Mouse (Mus musculus): ENCODE results near the gene Rbm34.

DNA sequence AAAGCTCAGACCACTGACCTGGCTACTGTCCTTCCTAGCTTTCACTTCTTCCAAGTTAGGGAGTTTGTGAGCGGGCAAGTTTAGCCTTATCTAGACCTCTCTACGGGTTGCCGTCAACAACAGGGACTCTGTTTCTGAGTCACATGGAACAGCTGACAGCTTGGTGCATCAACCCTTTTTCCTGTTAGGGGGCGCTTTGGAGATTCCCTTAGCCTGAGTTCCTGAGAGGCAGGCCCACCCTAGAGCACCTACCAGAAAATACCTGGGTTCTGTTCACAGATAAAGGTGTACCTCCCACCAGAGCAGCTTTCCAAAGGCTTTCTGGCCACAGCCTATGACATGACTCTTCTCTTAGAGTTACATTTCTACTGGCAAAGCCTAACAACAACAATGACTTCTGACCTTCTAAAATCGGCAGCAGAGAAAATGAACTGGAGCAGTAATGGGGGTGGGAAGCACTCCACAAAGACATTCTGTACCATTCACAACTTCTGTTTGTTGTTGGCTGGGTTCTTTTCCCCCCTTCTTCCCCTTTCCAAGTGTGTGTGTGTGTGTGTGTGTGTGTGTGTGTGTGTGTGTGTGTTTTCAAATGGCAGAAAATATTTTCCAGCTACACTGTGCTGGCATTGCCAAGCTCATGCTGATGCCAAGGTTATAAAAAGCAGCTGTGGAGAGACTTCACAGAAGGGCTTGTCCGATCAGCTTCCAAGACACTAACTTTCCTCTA lies 53.5 kb downstream of the Rbm34 start:
- no peak for TF ChIP-seq UBTF (IDR thresholded peaks at IDR 0.05; ENCODE audit: low read depth, low read length)
- no peak for TF ChIP-seq ZNF384 (IDR thresholded peaks at IDR 0.05; ENCODE audit: low read depth, low read length)
- no peak for TF ChIP-seq HCFC1 (IDR thresholded peaks at IDR 0.05; ENCODE audit: low read depth, low read length)

Measured in CH12.LX (cell line).